Mouse (Mus musculus): ENCODE results near the gene Mfap2. TPM values are rescaled to one million over a fixed set of nuclear protein-coding genes. Genes with fewer than 3 reads are reported as not detected.

Gene Mfap2
- polyA plus RNA-seq, 1 experiment from 2014 or later, result 14.6 TPM

GRCm38 (mm10) chr4:141024992-141025391 is 14.8 kb downstream of the Mfap2 start:
- no peaks in the 10 kb centered on the region for H3K9me3 ChIP-seq (ENCODE audit: low read length)
- no peak overlapping the region for H3K4me3 ChIP-seq (ENCODE audit: low read depth, low read length)
- no peak for DNase-seq
- peak; percentile 59 for ATAC-seq
- 88% methylated on average over 15 of the region's 27 CpGs for WGBS (ENCODE audit: insufficient replicate concordance)
- H3K36me3 ChIP-seq (replicated peaks; ENCODE audit: insufficient read depth, low read length), result no peaks in the 10 kb centered on the region
- TF ChIP-seq CTCF (IDR thresholded peaks at IDR 0.05; ENCODE audit: low read depth) (no peak), EP300 (IDR thresholded peaks at IDR 0.05; ENCODE audit: low read depth) (no peak)
- no peak overlapping the region for H3K9ac ChIP-seq (replicated peaks)
- H3K27ac ChIP-seq (ENCODE audit: low read depth), result no peak overlapping the region
- no peak overlapping the region for H3K4me2 ChIP-seq (ENCODE audit: low read depth, low read length)
- H3K27me3 ChIP-seq (ENCODE audit: insufficient read depth, low read length), result no peaks in the 10 kb centered on the region
- H3K4me1 ChIP-seq (ENCODE audit: insufficient read depth), result no peaks in the 10 kb centered on the region

DNA sequence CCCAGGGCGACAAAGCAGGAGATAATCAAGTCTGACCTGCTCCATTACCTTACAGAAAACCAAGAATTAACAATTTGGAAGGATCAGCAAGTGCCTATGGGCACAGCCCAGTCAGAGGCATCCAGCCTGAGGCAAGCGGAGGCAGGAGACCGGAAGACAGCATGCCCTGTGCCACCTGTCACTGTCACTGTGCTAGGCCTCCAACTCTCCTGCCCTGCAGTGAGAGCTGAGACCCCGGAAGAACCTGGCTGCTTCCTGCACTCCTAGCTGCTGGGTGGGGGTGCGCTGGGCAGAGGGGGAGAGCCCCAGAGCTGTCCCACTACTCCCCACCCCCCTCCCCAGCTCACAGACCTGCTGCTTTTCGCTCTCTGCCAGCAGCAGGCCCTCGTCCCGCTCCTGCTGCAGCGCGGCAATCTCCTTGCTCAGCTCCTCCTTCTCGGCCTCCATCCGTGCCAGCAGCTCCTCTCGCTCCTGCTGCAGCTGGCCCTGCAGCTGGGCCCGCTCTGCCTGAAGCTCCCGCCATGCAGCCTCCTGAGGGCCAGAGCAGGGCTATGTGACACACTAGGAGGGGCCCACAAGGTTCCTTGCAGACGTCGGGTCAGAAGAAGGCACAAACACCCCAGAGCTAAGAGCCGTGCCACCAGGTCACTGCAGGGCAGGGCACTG is 20.5 kb downstream of the Mfap2 start:
- no peaks in the 10 kb centered on the region for H3K27me3 ChIP-seq (ENCODE audit: insufficient read depth, low read length)
- H3K9me3 ChIP-seq (ENCODE audit: low read length), result no peaks in the 10 kb centered on the region
- no peak for DNase-seq
- WGBS (ENCODE audit: insufficient replicate concordance), result 85% methylated on average over 17 of the region's 18 CpGs
- H3K27ac ChIP-seq (ENCODE audit: low read depth), result no peak overlapping the region
- H3K36me3 ChIP-seq (replicated peaks; ENCODE audit: insufficient read depth, low read length), result no peaks in the 10 kb centered on the region
- H3K4me3 ChIP-seq (ENCODE audit: low read depth, low read length), result no peak overlapping the region
- no peak; the same call in 1 of the 2 replicates for ATAC-seq
- no peak overlapping the region for H3K4me2 ChIP-seq (ENCODE audit: low read depth, low read length)
- TF ChIP-seq CTCF (IDR thresholded peaks at IDR 0.05; ENCODE audit: low read depth) (no peak), EP300 (IDR thresholded peaks at IDR 0.05; ENCODE audit: low read depth) (no peak)
- H3K9ac ChIP-seq (replicated peaks), result no peak overlapping the region
- no peaks in the 10 kb centered on the region for H3K4me1 ChIP-seq (ENCODE audit: insufficient read depth)

DNA sequence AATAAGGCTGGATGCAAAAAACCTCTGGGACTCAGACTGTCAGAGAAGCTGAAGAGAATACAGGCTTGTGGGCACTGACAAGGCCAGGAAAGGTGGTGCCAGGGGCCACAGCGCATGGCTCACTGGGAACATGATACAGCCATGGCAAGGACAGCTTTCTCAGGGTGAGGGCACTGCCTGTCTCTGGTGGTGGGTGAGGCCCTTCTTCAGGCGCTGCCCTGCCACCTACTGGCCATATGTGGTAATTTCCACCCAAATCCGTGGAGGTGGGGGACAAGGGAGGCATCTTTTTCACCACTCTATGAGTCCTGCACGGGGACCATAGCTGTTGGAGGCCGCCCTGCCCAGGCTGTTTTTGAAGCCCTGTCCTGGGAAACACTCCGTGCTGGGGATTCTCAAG is 21.5 kb downstream of the Mfap2 start:
- no peaks in the 10 kb centered on the region for H3K4me1 ChIP-seq (ENCODE audit: insufficient read depth)
- no peaks in the 10 kb centered on the region for H3K9me3 ChIP-seq (ENCODE audit: low read length)
- TF ChIP-seq EP300 (IDR thresholded peaks at IDR 0.05; ENCODE audit: low read depth) (no peak), CTCF (IDR thresholded peaks at IDR 0.05; ENCODE audit: low read depth) (peak; percentile 97)
- no peaks in the 10 kb centered on the region for H3K36me3 ChIP-seq (replicated peaks; ENCODE audit: insufficient read depth, low read length)
- H3K27me3 ChIP-seq (ENCODE audit: insufficient read depth, low read length), result no peaks in the 10 kb centered on the region
- no peak overlapping the region for H3K4me3 ChIP-seq (ENCODE audit: low read depth, low read length)
- 12% methylated on average over 6 of the region's 6 CpGs for WGBS (ENCODE audit: insufficient replicate concordance)
- ATAC-seq (peak; percentile 44), DNase-seq (peak; percentile 83)
- H3K9ac ChIP-seq (replicated peaks), result no peak overlapping the region
- H3K4me2 ChIP-seq (ENCODE audit: low read depth, low read length), result no peak overlapping the region
- H3K27ac ChIP-seq (ENCODE audit: low read depth), result no peak overlapping the region

DNA sequence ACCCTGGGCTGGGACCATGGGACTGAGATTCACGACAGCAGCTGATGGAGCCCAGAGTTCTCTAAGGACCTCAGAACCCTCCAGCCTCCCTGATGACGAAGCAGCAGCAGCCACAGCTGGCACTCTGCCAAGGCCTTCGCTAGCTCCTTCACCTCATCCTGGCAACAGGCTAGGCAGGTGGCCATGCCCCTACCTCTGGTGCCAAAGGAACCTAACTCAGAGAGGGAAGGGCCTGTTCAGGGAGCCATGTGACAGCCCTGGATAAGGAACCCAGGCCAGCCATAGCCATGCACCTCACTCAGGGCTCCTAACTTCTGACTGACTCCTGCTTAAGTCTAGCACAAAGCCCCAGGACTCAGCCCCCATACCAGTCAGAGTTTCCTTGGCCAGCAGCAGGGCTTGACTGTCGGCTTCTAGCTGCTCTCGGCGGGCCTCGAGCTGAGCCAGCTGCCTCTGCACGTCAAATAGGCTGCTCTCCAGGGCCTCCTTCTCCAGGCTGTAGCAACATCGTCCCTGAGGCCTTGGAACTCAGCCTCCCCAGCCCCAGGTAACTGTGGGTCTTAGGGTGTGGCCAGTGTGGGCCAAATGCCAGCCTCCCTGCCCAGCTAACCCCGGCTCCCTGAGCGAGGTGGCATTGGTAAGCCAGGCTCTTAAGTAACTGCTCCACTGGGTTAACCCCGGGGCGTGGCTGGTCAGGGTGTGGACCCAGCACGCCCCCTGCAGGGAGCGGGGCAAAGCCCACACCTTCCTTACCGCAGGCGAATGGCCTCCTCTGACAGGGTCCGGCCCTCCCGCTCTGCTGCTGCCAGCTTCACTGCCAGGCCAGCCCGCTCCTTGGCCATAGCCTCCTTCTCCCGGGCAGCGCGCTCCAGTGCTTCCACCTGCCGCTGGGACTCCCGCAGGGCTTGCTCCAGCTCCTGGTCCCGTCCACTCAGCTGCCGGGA is 23.7 kb downstream of the Mfap2 start:
- H3K27me3 ChIP-seq (ENCODE audit: insufficient read depth, low read length), result no peaks in the 10 kb centered on the region
- H3K27ac ChIP-seq (ENCODE audit: low read depth), result no peak overlapping the region
- TF ChIP-seq EP300 (IDR thresholded peaks at IDR 0.05; ENCODE audit: low read depth) (no peak), CTCF (IDR thresholded peaks at IDR 0.05; ENCODE audit: low read depth) (no peak)
- H3K9ac ChIP-seq (replicated peaks), result no peak overlapping the region
- H3K4me2 ChIP-seq (ENCODE audit: low read depth, low read length), result no peak overlapping the region
- no peaks in the 10 kb centered on the region for H3K36me3 ChIP-seq (replicated peaks; ENCODE audit: insufficient read depth, low read length)
- 81% methylated on average over 27 of the region's 27 CpGs for WGBS (ENCODE audit: insufficient replicate concordance)
- DNase-seq (peak; percentile 34), ATAC-seq (no peak)
- H3K9me3 ChIP-seq (ENCODE audit: low read length), result no peaks in the 10 kb centered on the region
- H3K4me3 ChIP-seq (ENCODE audit: low read depth, low read length), result no peak overlapping the region
- no peaks in the 10 kb centered on the region for H3K4me1 ChIP-seq (ENCODE audit: insufficient read depth)

DNA sequence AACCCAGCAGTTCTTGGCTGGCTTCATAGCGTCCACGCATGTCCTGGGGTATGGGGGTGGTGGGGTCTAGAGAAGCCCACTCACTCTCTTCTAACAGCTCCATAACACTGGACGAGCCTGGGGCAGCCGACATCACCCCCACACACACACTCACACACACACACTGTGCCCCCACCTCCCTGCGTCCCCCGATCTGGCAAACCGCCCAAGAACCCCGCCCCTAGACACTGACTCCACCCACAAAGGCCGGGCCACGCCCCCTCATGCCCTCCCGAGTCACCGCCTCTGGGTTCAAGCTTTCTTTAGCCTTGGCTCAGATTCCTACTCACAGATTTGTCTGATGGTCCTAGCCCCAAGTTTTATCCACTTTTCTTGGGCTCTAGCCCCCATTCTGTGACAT is 30.9 kb downstream of the Mfap2 start:
- Histone ChIP-seq H3K27me3 (ENCODE audit: insufficient read depth, low read length) (no peaks in the 10 kb centered on the region), H3K4me1 (ENCODE audit: insufficient read depth) (no peaks in the 10 kb centered on the region), H3K4me2 (ENCODE audit: low read depth, low read length) (no peak overlapping the region), H3K9me3 (ENCODE audit: low read length) (no peaks in the 10 kb centered on the region), H3K9ac (replicated peaks) (no peak overlapping the region), H3K36me3 (replicated peaks; ENCODE audit: insufficient read depth, low read length) (no peaks in the 10 kb centered on the region), H3K27ac (ENCODE audit: low read depth) (no peak overlapping the region), H3K4me3 (ENCODE audit: low read depth, low read length) (no peak overlapping the region)
- no peak for ATAC-seq
- WGBS (ENCODE audit: insufficient replicate concordance), result 64% methylated on average over 12 of the region's 12 CpGs
- peak; percentile 43 for DNase-seq
- TF ChIP-seq EP300 (IDR thresholded peaks at IDR 0.05; ENCODE audit: low read depth), result no peak
- no peak for TF ChIP-seq CTCF (IDR thresholded peaks at IDR 0.05; ENCODE audit: low read depth)

DNA sequence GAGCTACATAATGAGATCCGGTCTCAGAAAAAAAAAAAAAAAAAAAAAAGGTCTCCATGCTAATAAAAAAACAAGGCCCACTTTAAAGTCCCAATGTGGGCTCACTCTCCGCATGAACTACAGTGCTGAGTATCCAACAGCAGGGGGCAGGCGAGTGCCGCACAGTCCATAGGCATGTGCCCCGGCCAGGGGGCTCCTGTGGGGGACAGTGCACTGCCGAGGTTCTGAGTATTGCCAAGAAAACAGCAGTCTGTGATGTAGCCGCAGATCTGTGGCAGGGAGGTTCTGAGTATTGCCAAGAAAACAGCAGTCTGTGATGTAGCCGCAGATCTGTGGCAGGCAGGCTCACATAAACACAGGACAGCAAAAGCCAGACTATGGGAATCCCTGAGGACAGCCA is 34.6 kb downstream of the Mfap2 start:
- H3K4me1 ChIP-seq (ENCODE audit: insufficient read depth), result no peaks in the 10 kb centered on the region
- ATAC-seq (peak; percentile 48; the same call in 1 of the 2 replicates), DNase-seq (peak; percentile 72)
- no peak overlapping the region for H3K4me2 ChIP-seq (ENCODE audit: low read depth, low read length)
- H3K27ac ChIP-seq (ENCODE audit: low read depth), result no peak overlapping the region
- no peaks in the 10 kb centered on the region for H3K36me3 ChIP-seq (replicated peaks; ENCODE audit: insufficient read depth, low read length)
- no peak for TF ChIP-seq EP300 (IDR thresholded peaks at IDR 0.05; ENCODE audit: low read depth)
- TF ChIP-seq CTCF (IDR thresholded peaks at IDR 0.05; ENCODE audit: low read depth), result peak; percentile 86
- no peaks in the 10 kb centered on the region for H3K27me3 ChIP-seq (ENCODE audit: insufficient read depth, low read length)
- H3K4me3 ChIP-seq (ENCODE audit: low read depth, low read length), result no peak overlapping the region
- 24% methylated on average over 8 of the region's 8 CpGs for WGBS (ENCODE audit: insufficient replicate concordance)
- no peak overlapping the region for H3K9ac ChIP-seq (replicated peaks)
- no peaks in the 10 kb centered on the region for H3K9me3 ChIP-seq (ENCODE audit: low read length)
